Mouse (Mus musculus) frontal cortex, adult 2 months (tissue): ENCODE results near the gene Trnau1ap. TPM values are rescaled to one million over a fixed set of nuclear protein-coding genes. Genes with fewer than 3 reads are reported as not detected.
"Not testable (repeated sequence)": the region's sequence is repeated elsewhere in the genome, so short reads cannot be mapped to it uniquely, and the experiment has no call there.

ENCODE experiments used
- DNase-seq, 2 experiments: peaks; one replicate each; pipeline ENCODE4 v3.0.0; 2022; ENCODE audit warnings: low spot score in 1 of 2; ENCODE audit errors: extremely low spot score in 1 of 2
- polyA plus RNA-seq: library from polyadenylated mRNA; depleted of rRNA; stranded (reverse); fragments of >200 nt; gene quantifications from 2 replicates; pipeline ENCODE4 v1.2.3, GENCODE M21; 2012

The Trnau1ap gene
- polyA plus RNA-seq, 1 experiment, result 17.4 TPM

- DNase-seq, result peak; percentile 80 to 98
These were observed 16.0 kb upstream of the Trnau1ap start for GRCm38 (mm10) chr4:132345135-132345842.

DNA sequence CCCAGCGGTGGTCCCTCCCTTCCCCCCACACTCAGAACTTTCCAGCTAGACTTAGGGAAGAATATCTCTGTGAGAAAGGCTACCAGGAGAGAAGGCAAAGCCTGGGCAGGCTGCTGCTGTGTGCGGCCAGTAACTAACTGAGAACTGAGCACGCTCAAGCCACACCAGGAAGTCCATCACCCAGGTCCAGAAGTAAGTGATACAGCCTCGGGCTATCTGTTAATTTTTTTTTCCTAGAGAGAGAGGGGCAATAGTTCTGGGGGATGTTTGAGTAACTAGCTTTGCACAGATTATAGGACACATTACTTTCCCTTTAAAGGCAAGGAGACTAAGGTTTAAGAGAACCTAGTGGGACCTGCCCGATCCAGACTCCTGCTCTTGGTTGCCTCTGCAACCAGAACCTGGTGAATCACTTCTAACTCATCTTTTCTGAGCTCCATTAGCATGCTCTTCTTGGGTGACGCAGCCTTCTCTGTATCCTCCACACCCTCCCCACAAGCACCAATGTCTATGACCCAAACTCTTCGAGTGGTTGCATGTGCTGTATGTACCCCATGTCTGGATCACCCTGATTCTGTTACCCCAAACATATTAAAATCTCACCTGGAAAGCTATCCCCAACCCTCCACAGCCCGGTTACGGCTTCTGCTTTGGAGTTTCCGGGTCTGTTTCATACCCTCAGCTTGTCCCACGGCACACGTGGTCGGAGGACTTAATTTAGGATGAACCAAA is 15.2 kb upstream of the Trnau1ap start:
- DNase-seq, result no peak

GRCm38 (mm10) chr4:132341451-132341850 is 12.1 kb upstream of the Trnau1ap start:
- DNase-seq, result no peak

GRCm38 (mm10) chr4:132338943-132339342 is 9.6 kb upstream of the Trnau1ap start:
- peak in 1 of 2 experiments; percentile 28 for DNase-seq

- DNase-seq, result no peak
These were observed 3.5 kb upstream of the Trnau1ap start for GRCm38 (mm10) chr4:132332880-132333279.

DNA sequence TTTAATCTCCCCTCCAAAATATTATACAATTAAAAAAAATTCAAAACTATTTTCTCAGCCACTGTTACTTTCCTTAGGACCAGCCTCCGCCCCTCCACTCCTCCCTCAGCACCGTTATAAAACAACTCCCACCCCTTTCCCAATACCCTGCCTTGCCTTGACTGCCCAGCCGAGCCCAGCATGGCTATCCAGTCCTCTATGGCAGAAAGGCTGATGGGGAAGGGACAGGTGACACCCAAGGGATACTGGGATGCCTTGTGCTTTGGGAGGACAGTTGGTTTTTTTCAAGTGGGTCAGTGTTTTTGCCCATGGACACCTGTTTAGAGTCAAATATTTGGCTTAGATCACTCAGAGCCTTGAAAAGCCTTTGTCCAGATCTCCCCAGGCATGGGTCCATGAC is 2.6 kb upstream of the Trnau1ap start:
- DNase-seq, result no peak

DNA sequence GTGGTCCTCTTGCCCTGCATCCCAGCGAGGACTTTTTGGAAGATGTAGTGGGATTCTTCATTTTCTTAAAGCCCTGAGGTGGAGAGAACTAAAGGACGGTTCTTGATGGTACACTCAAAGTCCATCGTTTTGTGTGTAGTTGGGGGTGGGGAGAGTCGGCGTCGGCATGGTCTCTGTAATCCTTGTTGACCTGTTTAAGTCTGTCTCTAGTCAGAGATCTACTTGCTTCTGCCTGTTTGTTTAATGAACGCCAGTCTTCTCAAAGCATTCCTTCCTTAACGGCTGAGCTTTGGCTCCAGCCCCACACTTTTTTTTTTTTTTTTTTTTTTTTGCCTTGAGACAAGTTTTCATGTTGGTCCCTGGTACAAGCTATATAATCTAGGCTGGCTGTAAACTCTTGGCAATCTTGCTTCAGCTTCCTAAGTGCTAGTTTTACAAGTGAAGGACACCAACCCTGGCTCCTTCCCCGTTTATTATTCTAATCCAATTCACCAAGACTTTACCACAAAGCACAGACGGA is 557 bp upstream of the Trnau1ap start:
- DNase-seq, result no peak

- no peak for DNase-seq
These were observed 851 bp downstream of the Trnau1ap start for GRCm38 (mm10) chr4:132328391-132328982.

- DNase-seq, result no peak
These were observed 2.9 kb downstream of the Trnau1ap start for GRCm38 (mm10) chr4:132326481-132326880.

DNA sequence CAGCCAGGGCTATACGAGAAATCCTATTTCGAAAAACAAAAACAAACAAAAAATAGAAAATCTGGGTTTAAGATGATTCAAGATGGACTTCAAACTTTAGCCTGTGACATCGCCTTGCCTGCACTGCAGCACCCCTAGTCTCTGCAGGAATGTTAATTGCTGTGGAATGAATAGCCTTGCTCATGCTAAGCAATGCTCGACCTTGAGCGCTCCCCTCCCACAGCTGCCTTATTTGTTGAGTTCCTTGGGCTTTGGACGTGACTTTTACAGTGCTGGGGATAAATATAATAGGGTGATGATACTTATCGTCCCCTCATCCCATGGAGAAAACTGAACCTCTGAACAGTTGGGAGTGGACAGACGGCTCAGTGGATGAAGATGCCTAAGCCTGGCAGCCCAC is 13.6 kb downstream of the Trnau1ap start:
- no peak for DNase-seq

DNA sequence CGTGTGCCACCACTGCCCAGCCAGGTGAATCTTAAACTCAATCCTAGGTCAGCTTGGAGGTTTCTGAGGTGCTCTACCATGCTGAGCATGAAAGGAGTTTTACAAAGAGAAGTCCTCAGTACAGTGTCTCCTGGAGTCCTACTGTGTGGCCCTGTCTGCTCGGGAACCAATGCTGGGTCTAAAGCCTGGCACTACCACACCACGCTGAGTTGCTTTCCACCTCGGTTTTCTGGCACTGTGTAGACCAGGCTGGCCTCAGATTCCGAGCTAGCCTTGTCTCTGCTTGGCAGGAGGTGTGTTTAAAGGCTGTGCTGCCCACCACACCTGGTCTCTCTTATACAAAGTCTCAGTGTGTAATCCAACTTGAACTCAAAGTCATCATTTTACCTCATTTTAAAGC is 16.7 kb downstream of the Trnau1ap start:
- DNase-seq, result no peak

DNA sequence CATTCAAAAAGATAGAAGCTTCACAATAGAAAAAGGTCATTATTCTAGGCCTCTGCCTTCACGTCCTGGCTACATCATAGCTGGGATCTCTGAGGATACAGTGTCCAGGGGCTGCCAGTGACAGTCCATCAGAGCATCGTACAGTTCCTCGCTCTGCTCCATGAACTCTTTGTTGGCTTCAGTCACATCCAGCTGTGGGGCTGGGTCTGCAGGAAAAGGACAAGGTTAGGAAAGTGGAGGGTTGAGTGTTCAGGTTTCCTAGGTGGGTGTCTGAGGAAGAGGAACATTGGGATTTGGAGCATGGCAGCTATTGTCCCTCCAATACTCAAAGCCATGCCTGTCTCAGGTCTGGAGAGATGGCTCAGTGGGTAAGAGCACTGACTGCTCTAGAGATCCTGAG is 17.5 kb downstream of the Trnau1ap start:
- DNase-seq, result no peak

- no peak for DNase-seq
These were observed 18.1 kb downstream of the Trnau1ap start for GRCm38 (mm10) chr4:132311209-132311608.

DNA sequence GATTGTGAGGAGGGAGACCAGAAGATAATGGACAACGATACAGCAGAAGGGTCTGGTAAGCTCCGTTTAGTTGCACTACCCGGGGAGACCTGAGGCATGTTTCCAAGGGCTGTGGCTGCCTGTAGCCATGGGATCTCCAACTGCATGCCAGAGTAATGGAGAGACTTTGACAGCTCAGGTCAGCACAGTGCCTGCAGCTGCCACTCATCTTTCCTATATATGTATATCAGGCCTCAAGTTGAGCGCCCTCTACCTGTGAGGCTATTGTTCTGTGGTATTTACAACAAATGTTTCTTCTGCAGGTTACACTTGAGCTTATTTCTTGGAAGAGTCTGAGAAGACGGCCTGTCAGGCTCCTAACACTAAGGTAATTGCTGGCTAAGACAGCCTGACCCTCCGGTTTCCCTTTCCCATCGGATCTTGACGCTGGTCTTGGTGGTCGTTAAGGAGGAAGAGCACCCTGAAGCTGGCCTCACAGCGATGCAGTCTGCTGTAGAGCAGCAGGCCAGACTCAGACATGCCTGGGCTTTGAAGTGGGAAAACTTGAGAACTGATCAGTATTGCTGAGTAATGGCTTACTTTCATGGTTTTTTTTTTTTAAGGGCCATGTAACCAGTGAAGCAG is 19.4 kb downstream of the Trnau1ap start:
- peak; percentile 34 to 59 for DNase-seq

DNA sequence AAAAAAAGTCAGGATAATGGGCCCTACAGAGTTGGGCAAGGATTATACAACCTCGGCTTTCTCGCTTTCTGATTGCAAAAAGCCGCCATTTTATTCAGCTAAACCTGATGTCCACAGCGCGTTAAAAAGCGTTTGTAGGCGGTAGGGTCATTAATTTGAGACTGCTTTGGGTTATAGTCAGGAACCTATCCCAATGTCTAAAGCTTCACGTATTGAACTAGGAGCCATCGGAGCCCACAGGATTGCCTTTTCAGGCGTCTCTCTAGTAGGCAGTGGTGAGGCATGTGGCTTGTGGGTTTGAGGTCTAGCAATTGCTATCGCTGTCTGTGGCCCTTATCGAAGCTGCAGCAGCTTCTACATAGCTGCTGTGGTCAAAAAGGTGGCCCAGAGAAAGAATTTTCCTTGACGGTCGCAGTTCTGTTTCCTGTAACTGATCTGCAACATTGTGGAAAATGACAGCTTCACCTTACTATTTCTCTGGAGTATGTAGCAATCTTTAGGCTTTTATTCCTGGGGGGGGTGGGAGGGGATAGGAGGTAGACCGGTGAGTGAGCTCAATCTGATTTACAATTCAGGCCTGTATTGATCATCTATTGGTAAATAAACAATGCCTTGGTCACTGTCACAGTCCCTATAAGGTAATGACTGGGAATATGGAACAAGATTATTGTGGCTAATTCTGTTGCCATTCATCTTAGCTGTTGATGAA is 20.0 kb downstream of the Trnau1ap start:
- DNase-seq, result peak in 1 of 2 experiments; percentile 38

- peak; percentile 85 to 94 for DNase-seq
These were observed 20.8 kb downstream of the Trnau1ap start for GRCm38 (mm10) chr4:132308437-132309139.

GRCm38 (mm10) chr4:132306004-132306403 is 23.3 kb downstream of the Trnau1ap start:
- DNase-seq, result no peak

DNA sequence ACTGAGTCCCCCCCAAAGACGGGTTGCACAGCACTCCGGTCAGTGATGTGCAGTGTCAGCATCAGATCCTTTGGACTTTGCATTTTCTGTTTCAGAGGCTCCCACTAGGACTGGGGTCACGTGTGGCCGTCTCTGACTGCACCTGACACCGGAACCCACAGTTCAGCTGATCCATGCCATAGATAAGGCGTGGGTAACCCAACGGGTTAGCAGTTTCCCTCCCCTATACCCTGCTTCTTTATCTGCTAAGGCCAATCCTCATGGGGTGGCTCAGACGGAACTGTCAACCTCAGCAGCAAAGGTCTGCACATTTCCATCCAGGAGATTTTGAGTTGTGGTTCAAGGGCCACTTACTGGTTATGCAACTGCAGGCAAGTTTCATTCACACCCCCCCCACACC is 24.1 kb downstream of the Trnau1ap start:
- DNase-seq, result no peak

DNA sequence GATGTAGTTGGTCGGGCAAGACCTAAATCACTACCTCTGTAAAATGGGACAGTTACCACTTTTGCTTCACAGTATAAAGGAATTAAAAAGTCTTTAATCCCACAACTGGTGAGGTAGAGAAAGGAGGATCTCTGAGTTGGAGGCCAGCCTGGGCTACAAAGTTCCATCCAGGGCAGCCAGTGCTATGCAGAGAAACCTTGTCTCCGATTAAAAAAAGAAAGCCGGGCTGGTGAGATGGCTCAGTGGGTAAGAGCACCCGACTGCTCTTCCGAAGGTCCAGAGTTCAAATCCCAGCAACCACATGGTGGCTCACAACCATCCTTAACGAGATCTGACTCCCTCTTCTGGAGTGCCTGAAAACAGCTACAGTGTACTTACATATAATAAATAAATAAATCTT is 25.9 kb downstream of the Trnau1ap start:
- not testable (repeated sequence) for DNase-seq
